Mouse (Mus musculus) retina, postnatal 7 days (tissue): ENCODE results near the gene Os9.
"Not testable (repeated sequence)": the region's sequence is repeated elsewhere in the genome, so short reads cannot be mapped to it uniquely, and the experiment has no call there.

ENCODE experiments used
- DNase-seq: peaks from one replicate; pipeline ENCODE4 v3.0.0-alpha.2; 2012; ENCODE audit warnings: low read depth, low spot score

The Os9 gene

GRCm38 (mm10) chr10:127121066-127121477, at the start of gene Os9:
Gene Os9, minus strand, starts transcription at chr10:127121131.
- DNase-seq, result peak; percentile 96

GRCm38 (mm10) chr10:127170002-127170401, 49.1 kb upstream of the Os9 start:
- no peak for DNase-seq

GRCm38 (mm10) chr10:127167614-127168192, 46.8 kb upstream of the Os9 start:
- no peak for DNase-seq

- DNase-seq, result no peak
Measured at GRCm38 (mm10) chr10:127166771-127167613, 46.1 kb upstream of the Os9 start.

- DNase-seq, result no peak
Measured at GRCm38 (mm10) chr10:127166404-127166715, 45.4 kb upstream of the Os9 start.

- no peak for DNase-seq
Measured at GRCm38 (mm10) chr10:127165654-127166403, 44.9 kb upstream of the Os9 start.

- DNase-seq, result no peak
Measured at GRCm38 (mm10) chr10:127165354-127165653, 44.4 kb upstream of the Os9 start.

GRCm38 (mm10) chr10:127164631-127165353, 43.9 kb upstream of the Os9 start, which contains the start of gene B4galnt1:
Gene B4galnt1, plus strand, starts transcription at chr10:127165225.
- peak; percentile 73 for DNase-seq

- DNase-seq, result no peak
Measured at GRCm38 (mm10) chr10:127164190-127164589, 43.3 kb upstream of the Os9 start.

- DNase-seq, result not testable (repeated sequence)
Measured at GRCm38 (mm10) chr10:127162771-127163261, 41.9 kb upstream of the Os9 start.

- no peak for DNase-seq
Measured at GRCm38 (mm10) chr10:127160728-127161127, 39.8 kb upstream of the Os9 start.

GRCm38 (mm10) chr10:127160081-127160480, 39.1 kb upstream of the Os9 start:
- DNase-seq, result no peak

- DNase-seq, result no peak
Measured at GRCm38 (mm10) chr10:127158471-127158870, 37.5 kb upstream of the Os9 start.

- no peak for DNase-seq
Measured at GRCm38 (mm10) chr10:127156511-127156910, 35.6 kb upstream of the Os9 start.

- DNase-seq, result no peak
Measured at GRCm38 (mm10) chr10:127156089-127156488, 35.2 kb upstream of the Os9 start.

- no peak for DNase-seq
Measured at GRCm38 (mm10) chr10:127154652-127155051, 33.7 kb upstream of the Os9 start.

- DNase-seq, result no peak
Measured at GRCm38 (mm10) chr10:127154241-127154640, 33.3 kb upstream of the Os9 start.

- DNase-seq, result no peak
Measured at GRCm38 (mm10) chr10:127153323-127153722, 32.4 kb upstream of the Os9 start.

GRCm38 (mm10) chr10:127152556-127152955, 31.6 kb upstream of the Os9 start:
- not testable (repeated sequence) for DNase-seq

- not testable (repeated sequence) for DNase-seq
Measured at GRCm38 (mm10) chr10:127151233-127151632, 30.3 kb upstream of the Os9 start.

- DNase-seq, result no peak
Measured at GRCm38 (mm10) chr10:127150471-127150872, 29.5 kb upstream of the Os9 start.

- DNase-seq, result no peak
Measured at GRCm38 (mm10) chr10:127147135-127147534, 26.2 kb upstream of the Os9 start.
